Mouse (Mus musculus) heart, embryonic 13.5 days (tissue): ENCODE measurements around the gene Mtmr4. TPM values are rescaled to one million over a fixed set of nuclear protein-coding genes. Genes with fewer than 3 reads are reported as not detected.
A peak's percentile ranks its signal among the peaks of the same experiment; 100 is the strongest.

Source experiments
- ATAC-seq: fragments of 200-750 bp; cut with Nextera tagmentation; 2 replicates; pipeline ENCODE4 v1.8.0; 2017; ENCODE audit warnings: moderate TSS enrichment; ENCODE audit not compliant: insufficient number of reproducible peaks, low FRiP score, low TSS enrichment; ENCODE audit errors: extremely low read depth
- H3K27ac ChIP-seq: fragments of 300-500 bp; sonication (generic); replicated peaks from 2 replicates; pipeline ENCODE4 v1.5.1; 2015; ENCODE audit warnings: moderate library complexity, mild to moderate bottlenecking, inconsistent platforms
- H3K27me3 ChIP-seq: fragments of 300-500 bp; sonication (generic); replicated peaks from 2 replicates; pipeline ENCODE4 v1.6.1; 2015; ENCODE audit warnings: mild to moderate bottlenecking, inconsistent platforms
- H3K36me3 ChIP-seq: fragments of 300-500 bp; sonication (generic); 2 replicates; pipeline ENCODE4 v1.6.1; 2015; ENCODE audit warnings: mild to moderate bottlenecking, inconsistent platforms
- H3K4me1 ChIP-seq: fragments of 300-500 bp; sonication (generic); 2 replicates; pipeline ENCODE4 v1.6.1; 2015; ENCODE audit warnings: inconsistent platforms
- H3K4me2 ChIP-seq: fragments of 300-500 bp; sonication (generic); 2 replicates; pipeline ENCODE4 v1.6.1; 2015; ENCODE audit warnings: inconsistent platforms, mild to moderate bottlenecking, moderate library complexity
- H3K4me3 ChIP-seq: fragments of 300-500 bp; sonication (generic); 2 replicates; pipeline ENCODE4 v1.5.1; 2015; ENCODE audit warnings: moderate library complexity, mild to moderate bottlenecking, inconsistent platforms
- H3K9ac ChIP-seq: fragments of 300-500 bp; sonication (generic); 2 replicates; pipeline ENCODE4 v1.6.1; 2015; ENCODE audit warnings: inconsistent platforms, mild to moderate bottlenecking, moderate library complexity
- H3K9me3 ChIP-seq: fragments of 300-500 bp; sonication (generic); 2 replicates; pipeline ENCODE4 v1.6.1; 2016; ENCODE audit warnings: inconsistent platforms
- WGBS: fragments of 180-500 bp; shearing (Covaris S2); methylation state at CpG from one replicate; pipeline ENCODE4 v1.1.7; 2015; ENCODE audit warnings: mixed read lengths; 5-methylcytosine and 5-hydroxymethylcytosine counted together
- polyA plus RNA-seq: library from polyadenylated mRNA; unstranded; fragments of >200 nt; fragmentation: Nextera tagmentation; extraction: Ambion mirVana; gene quantifications from 2 replicates; pipeline ENCODE4 v1.2.1, GENCODE M21; 2015

Mtmr4 gene
- polyA plus RNA-seq, 1 experiment from 2014 or later, result 14.1 TPM

- Histone ChIP-seq H3K9me3 (no peaks in the 10 kb centered on the region), H3K4me2 (no peak overlapping the region), H3K36me3 (no peaks in the 10 kb centered on the region), H3K27ac (no peak overlapping the region), H3K9ac (no peak overlapping the region), H3K4me1 (peaks cover 63% of the 10 kb centered on the region), H3K27me3 (no peaks in the 10 kb centered on the region), H3K4me3 (no peak overlapping the region)
- ATAC-seq, result no peak
- WGBS, result 53% methylated on average over 7 of the region's 7 CpGs
These were observed 18.2 kb upstream of the Mtmr4 start for GRCm38 (mm10) chr11:87573751-87574150.

DNA sequence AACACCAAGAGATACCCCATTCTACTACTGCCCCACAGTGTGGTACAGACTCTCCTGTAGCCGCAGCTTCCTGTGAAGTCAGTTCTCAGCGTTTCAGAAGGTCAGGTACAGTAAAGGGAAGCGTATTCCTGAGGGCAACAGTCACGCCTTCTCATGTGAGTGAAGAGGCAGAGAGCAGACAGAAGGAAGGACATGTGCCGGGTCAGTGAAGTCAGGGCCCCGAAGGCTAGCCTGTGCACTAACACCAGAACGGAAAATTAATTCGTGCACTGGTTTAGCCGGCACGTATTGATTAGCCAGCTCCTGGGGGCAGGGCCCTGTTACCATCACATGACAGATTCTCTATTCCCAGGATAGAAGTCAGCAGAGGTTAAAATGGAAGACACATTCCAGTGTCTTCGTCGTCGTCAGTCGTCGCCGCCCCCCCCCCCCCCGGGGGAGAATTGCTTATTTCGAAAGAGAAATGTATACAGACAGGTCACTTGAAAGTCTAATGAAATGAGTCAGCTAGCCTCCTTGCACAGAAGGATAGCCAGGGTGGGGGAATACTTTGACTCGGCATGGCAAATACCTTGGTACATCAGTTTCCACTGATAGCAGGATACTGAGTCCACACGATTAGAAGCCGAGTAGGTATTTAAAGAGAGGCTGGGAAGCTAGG is 17.3 kb upstream of the Mtmr4 start:
- no peak overlapping the region for H3K9ac ChIP-seq
- H3K9me3 ChIP-seq, result no peaks in the 10 kb centered on the region
- no peak overlapping the region for H3K27ac ChIP-seq
- ATAC-seq, result no peak
- no peaks in the 10 kb centered on the region for H3K36me3 ChIP-seq
- H3K27me3 ChIP-seq, result no peaks in the 10 kb centered on the region
- 46% methylated on average over 21 of the region's 21 CpGs for WGBS
- H3K4me2 ChIP-seq, result no peak overlapping the region
- no peak overlapping the region for H3K4me3 ChIP-seq
- H3K4me1 ChIP-seq, result peaks cover 71% of the 10 kb centered on the region

- Histone ChIP-seq H3K27ac (no peak overlapping the region), H3K9me3 (no peaks in the 10 kb centered on the region), H3K4me2 (peak overlapping the region; percentile 93), H3K4me1 (peaks cover 55% of the 10 kb centered on the region), H3K4me3 (peak overlapping the region; percentile 58), H3K36me3 (no peaks in the 10 kb centered on the region), H3K9ac (peak overlapping the region; percentile 81), H3K27me3 (no peaks in the 10 kb centered on the region)
- no peak for ATAC-seq
- 29% methylated on average over 6 of the region's 6 CpGs for WGBS
These were observed 14.2 kb upstream of the Mtmr4 start for GRCm38 (mm10) chr11:87577601-87578248.

DNA sequence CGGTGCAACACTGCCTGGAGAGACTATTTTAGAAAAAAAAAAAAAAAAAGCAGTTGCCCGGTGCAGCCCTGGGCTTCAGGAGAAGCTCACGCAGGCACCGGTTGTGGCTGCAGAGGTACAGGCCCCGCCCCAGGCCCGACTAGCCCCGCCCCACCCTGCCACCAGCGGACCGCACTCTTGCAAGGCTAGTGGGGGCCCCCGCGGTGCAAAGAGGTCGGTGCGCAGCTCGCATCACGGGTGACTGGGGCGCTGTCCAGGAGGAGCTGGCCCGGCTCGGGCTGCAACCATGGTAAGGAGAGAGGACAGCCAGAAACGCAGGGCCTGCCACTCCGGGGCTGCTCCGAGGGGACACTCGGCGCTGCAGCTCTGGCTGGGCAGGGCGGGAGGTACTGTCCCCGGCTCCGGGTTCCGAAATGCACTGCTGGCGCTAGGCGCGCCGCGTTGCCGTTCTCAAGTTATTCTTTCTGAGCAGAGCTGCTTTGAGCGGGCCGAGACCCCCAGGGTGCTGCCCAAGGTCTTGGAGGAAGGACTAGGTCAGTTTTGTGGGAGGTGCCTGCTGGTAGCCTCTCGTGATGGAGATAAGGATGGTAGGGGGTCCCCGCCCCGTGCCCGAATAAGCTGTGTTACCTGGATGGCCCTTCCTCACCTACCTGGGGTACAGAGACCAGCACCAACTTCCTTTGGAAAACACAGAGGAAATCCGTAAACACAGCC is 13.6 kb upstream of the Mtmr4 start:
- Histone ChIP-seq H3K4me1 (peaks cover 55% of the 10 kb centered on the region), H3K4me3 (peak overlapping the region; percentile 58), H3K9ac (peak overlapping the region; percentile 81), H3K27ac (peak overlapping the region; percentile 70), H3K9me3 (no peaks in the 10 kb centered on the region), H3K4me2 (peak overlapping the region; percentile 93), H3K36me3 (no peaks in the 10 kb centered on the region), H3K27me3 (no peaks in the 10 kb centered on the region)
- WGBS, result under 1% methylated on average over 40 of the region's 40 CpGs
- ATAC-seq, result peak; percentile 35; the same call in 1 of the 2 replicates

GRCm38 (mm10) chr11:87578963-87579601 is 12.9 kb upstream of the Mtmr4 start:
- H3K4me1 ChIP-seq, result peaks cover 52% of the 10 kb centered on the region
- H3K27ac ChIP-seq, result peak overlapping the region; percentile 72
- H3K27me3 ChIP-seq, result no peaks in the 10 kb centered on the region

DNA sequence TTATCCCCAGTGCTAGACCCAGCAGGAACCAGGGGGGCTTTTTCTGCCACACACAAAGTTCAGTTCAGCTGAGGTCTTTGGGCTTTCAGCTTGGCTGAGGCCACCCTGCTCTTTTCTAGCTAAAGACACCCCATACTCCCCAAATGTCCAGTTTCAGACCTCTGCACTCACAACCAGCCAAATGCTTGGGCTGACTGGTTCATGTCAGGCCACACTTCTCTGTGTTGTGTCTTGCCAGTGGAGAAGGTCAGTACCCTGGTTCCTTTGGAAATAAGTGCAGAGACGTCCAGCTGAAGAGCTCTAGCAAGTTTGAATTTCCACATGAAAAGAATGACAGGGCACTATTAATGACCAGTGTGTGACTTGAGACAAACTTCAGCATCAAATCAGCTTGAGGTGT is 12.2 kb upstream of the Mtmr4 start:
- Histone ChIP-seq H3K9ac (peak overlapping the region; percentile 81; the same call in 1 of the 2 replicates), H3K4me2 (peak overlapping the region; percentile 93), H3K27ac (peak overlapping the region; percentile 72), H3K9me3 (no peaks in the 10 kb centered on the region), H3K36me3 (no peaks in the 10 kb centered on the region), H3K4me3 (no peak overlapping the region), H3K4me1 (peaks cover 52% of the 10 kb centered on the region), H3K27me3 (no peaks in the 10 kb centered on the region)
- WGBS, result 25% methylated on average over 1 of the region's 1 CpGs
- ATAC-seq, result no peak

More at GRCm38 (mm10) chr11:87578963-87579601, 12.9 kb upstream of the Mtmr4 start:
- Histone ChIP-seq H3K9ac (peak overlapping the region; percentile 81), H3K36me3 (no peaks in the 10 kb centered on the region), H3K4me3 (peak overlapping the region; percentile 58), H3K4me2 (peak overlapping the region; percentile 93), H3K9me3 (no peaks in the 10 kb centered on the region)
- 16% methylated on average over 10 of the region's 10 CpGs for WGBS
- no peak for ATAC-seq

GRCm38 (mm10) chr11:87580543-87581085 is 11.3 kb upstream of the Mtmr4 start:
- no peaks in the 10 kb centered on the region for H3K36me3 ChIP-seq
- no peak for ATAC-seq
- H3K4me2 ChIP-seq, result no peak overlapping the region
- H3K4me1 ChIP-seq, result peaks cover 55% of the 10 kb centered on the region
- H3K9ac ChIP-seq, result no peak overlapping the region
- H3K9me3 ChIP-seq, result no peaks in the 10 kb centered on the region
- no peak overlapping the region for H3K27ac ChIP-seq
- no peak overlapping the region for H3K4me3 ChIP-seq
- 60% methylated on average over 10 of the region's 10 CpGs for WGBS
- no peaks in the 10 kb centered on the region for H3K27me3 ChIP-seq

GRCm38 (mm10) chr11:87581161-87581865 is 10.6 kb upstream of the Mtmr4 start:
- H3K4me2 ChIP-seq, result no peak overlapping the region
- WGBS, result 74% methylated on average over 12 of the region's 12 CpGs
- ATAC-seq, result no peak

GRCm38 (mm10) chr11:87581933-87582710 is 9.8 kb upstream of the Mtmr4 start:
- peaks cover 53% of the 10 kb centered on the region for H3K4me1 ChIP-seq
- WGBS, result 72% methylated on average over 8 of the region's 8 CpGs

More at GRCm38 (mm10) chr11:87581161-87581865, 10.6 kb upstream of the Mtmr4 start:
- Histone ChIP-seq H3K4me3 (no peak overlapping the region), H3K27me3 (no peaks in the 10 kb centered on the region), H3K9me3 (no peaks in the 10 kb centered on the region), H3K4me1 (peaks cover 55% of the 10 kb centered on the region), H3K27ac (no peak overlapping the region), H3K36me3 (no peaks in the 10 kb centered on the region), H3K9ac (no peak overlapping the region)

More at GRCm38 (mm10) chr11:87581933-87582710, 9.8 kb upstream of the Mtmr4 start:
- Histone ChIP-seq H3K36me3 (no peaks in the 10 kb centered on the region), H3K27ac (no peak overlapping the region), H3K4me3 (no peak overlapping the region), H3K9ac (no peak overlapping the region), H3K9me3 (no peaks in the 10 kb centered on the region), H3K27me3 (no peaks in the 10 kb centered on the region), H3K4me2 (no peak overlapping the region)
- no peak for ATAC-seq
